Mouse (Mus musculus): ENCODE measurements around the gene Fam214b.
A peak's percentile ranks its signal among the peaks of the same experiment; 100 is the strongest.

Fam214b gene

DNA sequence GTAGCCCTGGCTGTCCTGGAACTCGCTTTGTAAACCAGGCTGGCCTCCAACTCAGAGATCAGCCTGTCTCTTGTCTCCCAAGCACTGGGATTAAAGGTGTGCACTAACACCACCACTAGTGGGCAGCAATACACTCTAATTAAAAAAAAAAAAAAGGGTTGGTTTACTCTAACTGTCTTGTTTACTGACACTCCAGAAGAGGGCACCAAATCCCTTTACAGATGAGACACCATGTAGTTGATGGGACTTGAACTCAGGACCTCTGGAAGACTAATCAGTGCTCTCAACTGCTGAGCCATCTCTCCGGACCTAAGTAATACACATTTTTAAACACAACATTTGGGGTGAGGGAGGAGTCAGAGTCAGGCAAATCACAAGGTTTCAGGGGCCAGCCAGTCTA lies 40.3 kb downstream of the Fam214b start:
- peak; percentile 30 for DNase-seq

DNA sequence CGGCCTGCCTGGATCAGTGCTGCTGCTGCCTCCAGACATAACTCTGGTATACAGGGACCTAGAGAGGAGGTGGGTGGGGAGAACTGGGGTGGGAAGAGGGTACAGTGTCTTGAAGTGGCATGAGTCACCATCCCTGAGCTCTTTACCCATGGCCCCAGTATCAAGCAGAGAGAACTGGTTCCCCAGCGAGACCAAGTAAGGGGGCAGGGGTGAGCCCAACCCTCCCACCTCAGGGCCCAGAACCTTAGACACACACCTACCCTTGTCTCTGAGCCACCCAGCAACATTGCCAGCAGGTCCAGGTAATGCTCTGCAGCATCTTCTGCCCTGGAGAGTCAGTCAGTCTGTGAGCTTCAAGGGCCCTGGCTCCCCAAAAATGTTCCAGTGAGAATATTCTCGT lies 41.1 kb downstream of the Fam214b start:
- no peak for DNase-seq

DNA sequence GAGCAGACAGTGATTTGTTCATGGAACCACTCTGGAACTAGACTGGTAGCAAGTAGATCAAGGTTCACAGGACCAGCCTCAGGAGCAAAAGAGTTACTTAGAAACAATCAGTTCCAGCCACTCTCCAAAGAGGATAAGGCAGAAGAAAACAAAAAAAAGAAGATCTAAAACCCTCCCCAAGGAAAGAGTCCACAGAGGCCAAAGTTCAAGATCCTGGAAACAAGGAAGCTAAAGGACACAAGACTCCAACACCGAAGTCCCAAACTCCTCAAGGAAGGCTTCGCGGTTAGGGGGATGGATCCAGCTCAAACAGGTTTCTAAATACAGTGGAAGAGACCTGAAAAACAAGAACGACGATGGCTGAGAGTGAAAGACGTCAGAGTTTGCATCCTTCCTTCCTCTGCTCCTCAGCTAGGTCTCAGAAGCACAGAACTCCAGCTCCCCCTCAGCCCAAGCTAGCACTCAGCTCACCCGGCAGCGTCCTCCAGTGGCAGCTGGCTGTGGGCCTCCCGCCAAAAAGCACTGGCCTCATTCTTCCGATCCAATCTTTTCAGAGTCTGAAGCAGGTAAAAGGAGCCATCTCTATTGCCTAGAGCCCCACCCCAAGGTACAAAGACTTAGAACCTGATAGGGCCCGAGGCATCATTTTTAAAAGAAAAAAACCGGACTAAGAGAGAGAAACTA lies 43.1 kb downstream of the Fam214b start:
- no peak for DNase-seq

DNA sequence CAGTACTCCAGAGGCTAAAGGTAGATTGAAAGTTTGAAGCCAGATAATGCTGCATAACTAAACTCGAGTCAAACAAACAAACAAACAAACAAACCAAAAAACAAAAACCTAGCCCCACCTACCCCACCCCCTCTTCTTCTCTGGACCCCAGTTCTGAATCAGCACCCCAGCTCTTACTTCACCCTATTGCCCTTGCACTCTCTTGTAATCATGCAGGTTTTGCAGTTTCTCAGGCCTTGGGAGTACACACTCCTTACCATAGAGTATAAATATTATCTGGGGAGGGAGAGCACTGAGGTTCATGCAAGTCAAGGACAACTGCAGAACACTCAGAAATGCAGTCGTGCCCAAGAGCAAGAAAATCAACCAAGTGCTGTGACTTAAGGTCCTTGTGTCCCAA lies 44.7 kb downstream of the Fam214b start:
- DNase-seq: no peak

DNA sequence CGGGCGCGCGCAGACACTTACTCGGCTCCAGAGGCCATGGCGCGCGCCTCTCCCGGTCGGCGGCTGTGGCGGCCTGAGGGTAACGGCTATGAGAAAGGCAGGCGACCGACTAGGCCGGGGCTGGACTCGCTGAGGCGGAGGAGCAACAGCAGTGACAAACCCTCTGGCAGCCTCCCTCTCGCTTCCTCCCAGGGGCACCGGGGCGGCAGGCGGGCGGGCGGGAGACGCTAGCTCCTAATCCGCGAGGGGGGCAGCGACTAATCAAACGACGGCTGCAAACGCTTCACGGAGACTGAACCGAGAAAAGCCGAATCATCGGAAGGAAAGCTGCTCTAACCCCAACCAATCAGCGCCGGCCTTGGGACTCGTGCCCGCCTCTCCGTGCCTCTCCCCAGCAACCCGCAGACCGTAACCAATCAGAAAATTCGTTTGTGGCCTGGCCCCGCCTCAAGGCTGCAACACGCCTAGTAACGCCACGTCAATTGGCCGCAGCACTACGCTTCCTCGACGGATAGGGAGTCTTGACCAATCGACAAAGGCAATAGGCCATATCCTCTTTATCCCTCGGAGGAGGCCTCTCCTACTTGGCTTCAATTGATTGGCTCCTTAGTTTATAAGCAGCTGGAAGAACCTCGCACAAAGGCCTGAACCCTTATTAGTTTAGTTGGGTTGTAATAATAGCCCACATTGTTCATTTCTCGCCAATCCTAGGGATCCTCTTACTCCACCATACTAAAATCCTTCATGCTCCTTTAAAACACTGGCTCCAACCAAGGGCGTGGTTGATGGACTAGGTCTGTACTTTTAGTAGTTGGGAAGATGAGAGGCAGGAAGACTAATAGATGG lies 45.7 kb downstream of the Fam214b start, which contains the start of gene Vcp:
TSS of gene Vcp (minus strand) at position 367 of the 846 bp plus-strand sequence.
- DNase-seq: peak; percentile 99

GRCm38 (mm10) chr4:42999451-43000140 lies 46.4 kb downstream of the Fam214b start:
- DNase-seq: peak; percentile 83

DNA sequence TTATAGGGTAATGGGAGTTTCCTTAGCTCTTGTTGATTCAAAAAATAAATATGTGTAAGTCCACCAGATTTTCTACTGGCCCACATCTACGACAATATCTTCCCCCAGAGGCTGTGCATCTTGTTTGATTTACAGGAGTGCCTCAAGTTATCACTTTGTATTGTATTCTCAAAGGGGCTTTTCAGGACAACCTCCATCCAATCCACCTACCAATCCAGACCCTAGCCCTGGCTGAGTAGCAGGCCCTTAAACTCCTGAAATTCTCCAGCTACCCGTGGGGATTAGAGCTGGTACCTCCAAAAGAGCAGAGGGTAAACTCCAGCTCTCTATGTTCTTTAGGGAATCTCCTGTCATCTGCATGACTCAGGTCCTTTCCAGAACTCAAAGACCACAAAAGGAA lies 48.0 kb downstream of the Fam214b start:
- DNase-seq: no peak

DNA sequence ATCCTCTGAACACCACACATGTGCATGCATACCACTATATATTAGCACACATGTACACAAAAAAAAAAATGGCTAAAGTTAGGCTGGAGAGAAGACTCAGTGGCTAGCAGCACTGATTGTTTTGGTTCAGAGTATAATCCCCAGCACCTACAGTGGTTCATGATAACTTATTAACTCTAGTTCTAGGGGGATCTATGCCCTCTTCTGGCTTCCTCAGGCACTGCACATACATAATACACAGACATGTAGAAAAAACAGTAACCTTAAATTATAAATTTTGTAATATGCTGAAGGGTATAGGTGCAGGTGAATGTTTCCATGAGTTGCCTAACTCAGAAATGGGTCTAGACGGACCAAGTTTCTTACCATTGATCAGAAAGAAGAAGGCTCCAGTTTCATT lies 57.7 kb downstream of the Fam214b start:
- no peak for DNase-seq

Measured in liver (tissue).